Mouse (Mus musculus) liver, embryonic 16.5 days (tissue): ENCODE results near the gene Slc6a20a. TPM values are rescaled to one million over a fixed set of nuclear protein-coding genes. Genes with fewer than 3 reads are reported as not detected.

Source experiments
- polyA plus RNA-seq: library from polyadenylated mRNA; unstranded; fragments of >200 nt; fragmentation: Nextera tagmentation; extraction: Ambion mirVana; gene quantifications from 2 replicates; pipeline ENCODE4 v1.2.1, GENCODE M21; 2015

Slc6a20a gene
- polyA plus RNA-seq, 1 experiment from 2014 or later = 3.4 TPM

Other genes with a start within 250 kb of the Slc6a20a start
- 20.3 and 22.5 TPM in 2 replicates for gene Limd1, start 200.2 kb downstream of the Slc6a20a start, polyA plus RNA-seq
- gene Sacm1l, start 149.1 kb downstream of the Slc6a20a start, polyA plus RNA-seq = 25.7 and 28.0 TPM in 2 replicates
- 0.24 and 0.25 TPM in 2 replicates for gene Slc6a20b, start 46.3 kb downstream of the Slc6a20a start, polyA plus RNA-seq
- 0.17 and 0.26 TPM in 2 replicates for gene Ccr9, start 446 bp downstream of the Slc6a20a start, polyA plus RNA-seq
- 16.0 and 19.4 TPM in 2 replicates for gene Lztfl1, start 38.8 kb upstream of the Slc6a20a start, polyA plus RNA-seq
- 0.13 and 0.22 TPM in 2 replicates for gene Cxcr6, start 127.6 kb upstream of the Slc6a20a start, polyA plus RNA-seq
- 3.9 and 4.7 TPM in 2 replicates for gene Fyco1, start 173.0 kb upstream of the Slc6a20a start, polyA plus RNA-seq
- 0.02 and 0.06 TPM in 2 replicates for gene Xcr1, start 183.1 kb upstream of the Slc6a20a start, polyA plus RNA-seq